Mouse (Mus musculus): ENCODE measurements around the gene Zbtb45.

Gene Zbtb45

DNA sequence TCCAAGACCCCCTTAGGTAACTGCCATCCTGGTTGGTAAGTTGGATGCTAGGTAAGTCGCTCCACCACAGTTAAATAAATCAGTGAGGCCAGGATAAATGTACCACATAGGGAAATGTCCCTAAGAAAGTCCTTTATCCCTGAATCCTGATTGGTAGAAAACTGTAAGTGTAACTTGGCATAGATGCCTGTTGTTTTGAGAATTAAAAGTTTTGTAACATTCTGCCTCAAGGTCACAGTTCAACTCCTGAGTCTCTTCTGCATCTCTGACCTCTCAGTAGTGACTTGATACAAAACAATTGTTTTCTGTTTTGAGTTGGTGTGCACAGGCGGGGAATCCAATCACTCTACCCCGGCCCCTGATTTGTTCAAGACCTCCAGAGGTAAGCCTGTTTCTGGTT, 11.0 kb downstream of the Zbtb45 start, which contains the start of gene Trim28:
Trim28 (plus strand) TSS at position 264 of the 400 bp plus-strand sequence.
- DNase-seq (ENCODE audit: low read depth, low spot score), result no peak

GRCm38 (mm10) chr7:12998053-12998452, 11.8 kb downstream of the Zbtb45 start, which contains the start of gene Slc27a5:
Gene Slc27a5 (minus strand): TSS chr7:12998192.
- DNase-seq (ENCODE audit: low read depth, low spot score), result no peak

- no peak for DNase-seq (ENCODE audit: low read depth, low spot score)
Observed at GRCm38 (mm10) chr7:12997230-12997629, 12.6 kb downstream of the Zbtb45 start.

DNA sequence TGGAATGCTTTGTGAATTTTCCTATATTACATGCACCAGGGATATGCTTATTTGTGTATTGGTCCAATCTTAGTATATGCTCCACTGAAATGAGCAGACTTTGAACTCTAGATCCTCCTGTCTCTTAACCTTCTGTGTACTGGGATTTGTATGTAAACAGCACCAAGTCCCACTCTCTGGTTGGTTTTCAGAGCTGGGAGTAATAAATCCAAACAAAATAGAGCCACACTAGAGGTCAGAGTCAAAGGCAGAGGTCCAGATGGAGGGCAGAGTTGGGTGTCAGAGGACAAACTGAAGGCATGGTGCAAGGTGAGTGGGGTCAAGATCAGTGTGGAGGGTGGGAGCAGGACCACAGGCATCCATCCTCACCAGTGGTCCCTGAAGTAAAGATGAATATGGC, 14.0 kb downstream of the Zbtb45 start:
- DNase-seq (ENCODE audit: low read depth, low spot score), result no peak

DNA sequence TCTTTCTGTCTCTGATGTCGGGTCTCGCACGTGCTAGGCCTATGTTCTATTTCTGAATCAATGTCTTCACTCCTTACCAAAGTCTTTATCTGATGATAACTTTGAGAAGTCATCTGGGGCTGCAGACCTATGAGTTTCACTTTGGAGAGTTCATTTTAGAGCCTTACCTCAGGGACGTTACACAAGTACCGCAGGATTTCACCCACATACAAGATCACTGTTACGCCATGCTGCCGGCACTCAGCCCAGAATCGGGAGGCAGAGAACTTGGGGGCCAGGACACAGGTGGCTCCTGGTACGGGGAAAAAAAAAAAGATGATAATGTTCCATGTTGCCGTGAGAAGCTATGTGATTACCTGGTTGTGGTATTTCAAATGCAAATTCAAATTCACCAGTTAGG, 16.7 kb downstream of the Zbtb45 start:
- DNase-seq (ENCODE audit: low read depth, low spot score), result no peak

DNA sequence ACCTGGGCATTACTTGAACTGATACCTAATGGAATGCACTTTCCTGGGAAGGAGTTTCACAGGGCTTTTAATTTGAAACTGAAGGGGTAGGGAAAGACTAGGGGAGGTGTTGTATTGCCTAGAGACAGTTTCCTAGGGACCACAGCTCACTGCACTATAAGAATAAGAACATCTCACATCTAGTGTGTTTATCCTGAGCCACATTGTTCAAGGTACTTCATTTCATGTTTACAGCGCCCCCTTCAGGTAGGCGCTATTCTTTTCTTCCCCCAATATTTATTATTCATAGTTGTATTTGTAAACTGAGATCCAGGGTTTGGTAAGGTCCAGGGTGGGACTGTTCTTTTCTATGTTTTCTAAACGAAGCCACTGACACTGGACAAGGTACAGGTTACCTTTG, 17.6 kb downstream of the Zbtb45 start:
- DNase-seq (ENCODE audit: low read depth, low spot score), result no peak

DNA sequence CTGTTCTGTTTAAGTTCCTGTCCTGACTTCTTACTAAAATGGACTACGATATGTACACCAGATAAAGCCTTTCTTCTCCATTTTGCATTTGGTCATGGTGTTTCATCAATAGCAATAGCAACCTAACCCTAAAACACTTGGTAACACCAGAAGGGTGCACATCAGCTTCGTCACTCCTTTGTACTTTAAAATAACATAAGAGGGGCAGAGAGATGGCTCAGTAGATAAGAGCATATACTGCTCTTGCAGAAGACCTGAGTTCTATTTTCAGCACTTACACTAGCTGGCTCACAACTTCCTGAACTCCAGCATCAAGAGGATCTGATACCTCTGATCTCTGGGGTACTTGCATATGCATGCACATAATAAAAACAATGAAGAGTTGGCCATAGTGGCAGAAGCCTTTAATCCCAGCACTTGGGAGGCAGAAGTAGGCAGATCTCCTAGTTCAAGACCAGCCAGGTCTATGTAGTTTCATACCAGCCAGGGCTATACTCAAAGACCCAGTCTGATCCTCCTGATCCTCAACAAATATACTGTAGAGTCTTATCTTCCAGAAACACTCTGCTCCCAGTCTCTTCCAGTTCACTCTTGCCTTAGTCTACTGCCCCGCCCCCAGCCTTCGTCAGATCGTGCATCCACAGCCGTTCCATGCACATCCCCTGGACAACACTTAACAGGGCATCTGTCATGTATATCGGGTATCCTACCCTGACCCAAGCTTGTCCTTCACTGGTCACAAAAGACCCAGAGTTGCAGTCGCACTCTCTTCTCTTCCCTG, 22.2 kb downstream of the Zbtb45 start:
- DNase-seq (ENCODE audit: low read depth, low spot score), result no peak

DNA sequence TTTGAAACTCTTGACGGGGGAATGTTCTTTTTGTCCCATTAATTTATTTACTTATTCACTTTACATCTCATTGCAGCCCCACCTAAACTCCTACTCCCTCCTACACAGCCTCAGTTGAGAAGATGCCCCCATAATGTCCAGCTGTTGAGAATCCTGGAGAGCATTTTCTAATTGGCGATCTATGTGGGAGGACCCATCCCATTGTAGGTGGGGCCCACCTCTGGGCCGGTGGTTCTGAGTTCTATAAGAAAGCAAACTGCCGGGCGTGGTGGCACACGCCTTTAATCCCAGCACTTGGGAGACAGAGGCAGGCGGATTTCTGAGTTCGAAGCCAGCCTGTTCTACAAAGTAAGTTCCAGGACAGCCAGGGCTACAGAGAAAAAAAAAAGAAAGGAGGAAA, 22.9 kb downstream of the Zbtb45 start:
- no peak for DNase-seq (ENCODE audit: low read depth, low spot score)

- no peak for DNase-seq (ENCODE audit: low read depth, low spot score)
Observed at GRCm38 (mm10) chr7:12985724-12986123, 24.1 kb downstream of the Zbtb45 start.

DNA sequence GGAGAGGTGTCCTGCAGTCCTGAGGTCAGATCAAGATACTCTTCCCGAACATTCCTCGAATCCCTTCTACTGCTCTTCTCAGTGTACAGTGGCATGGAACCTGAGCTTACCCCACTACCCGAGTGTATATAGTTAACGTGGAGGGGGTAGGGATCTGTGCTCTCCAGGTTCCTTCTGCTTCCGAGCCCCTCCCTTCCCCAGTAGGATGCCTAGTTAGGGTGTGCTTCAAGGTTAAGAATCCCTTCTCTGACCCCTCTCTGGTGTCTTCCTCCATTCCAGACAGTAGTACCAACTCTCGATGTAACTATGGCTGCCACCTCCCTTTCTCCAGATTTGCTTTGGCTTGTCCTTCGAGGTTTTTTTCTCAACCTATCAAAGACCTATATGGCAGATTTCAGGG, 29.5 kb downstream of the Zbtb45 start:
- DNase-seq (ENCODE audit: low read depth, low spot score), result no peak

GRCm38 (mm10) chr7:12979776-12980175, 30.1 kb downstream of the Zbtb45 start:
- DNase-seq (ENCODE audit: low read depth, low spot score), result no peak

DNA sequence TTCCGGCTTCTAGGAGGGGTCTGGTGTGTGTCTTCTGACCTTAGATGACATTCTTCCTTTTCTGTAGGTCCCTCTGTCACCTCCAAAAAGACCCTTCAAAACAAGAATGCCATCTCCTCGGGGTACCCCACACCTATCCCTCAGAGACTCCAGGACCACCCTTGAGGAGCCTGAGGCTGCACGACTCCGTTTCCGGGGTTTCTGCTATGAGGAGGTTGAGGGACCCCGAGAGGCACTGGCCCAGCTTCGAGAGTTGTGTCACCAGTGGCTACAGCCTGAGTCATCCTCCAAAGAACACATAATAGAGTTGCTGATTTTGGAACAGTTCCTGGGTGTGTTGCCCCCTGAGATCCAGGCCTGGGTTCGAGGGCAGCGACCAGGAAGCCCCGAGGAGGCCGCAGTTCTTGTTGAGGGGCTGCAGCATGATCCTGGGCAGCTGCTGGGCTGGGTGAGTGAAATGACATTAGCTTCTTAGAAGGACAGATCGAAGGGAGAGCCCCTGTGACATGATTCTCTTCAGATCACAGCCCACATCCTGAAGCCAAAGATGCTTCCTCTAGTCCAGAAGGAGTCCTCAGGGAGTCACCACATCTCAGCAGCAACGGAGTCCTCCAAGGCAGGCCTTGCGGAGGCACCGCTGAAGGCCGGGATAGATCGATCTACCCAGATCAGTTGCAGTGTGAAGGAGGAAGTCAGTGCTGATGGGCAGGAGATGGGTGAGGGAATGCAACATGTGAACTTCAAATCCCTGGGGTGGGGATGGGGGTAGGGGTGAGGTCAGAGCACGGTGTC, 30.7 kb downstream of the Zbtb45 start:
- no peak for DNase-seq (ENCODE audit: low read depth, low spot score)

DNA sequence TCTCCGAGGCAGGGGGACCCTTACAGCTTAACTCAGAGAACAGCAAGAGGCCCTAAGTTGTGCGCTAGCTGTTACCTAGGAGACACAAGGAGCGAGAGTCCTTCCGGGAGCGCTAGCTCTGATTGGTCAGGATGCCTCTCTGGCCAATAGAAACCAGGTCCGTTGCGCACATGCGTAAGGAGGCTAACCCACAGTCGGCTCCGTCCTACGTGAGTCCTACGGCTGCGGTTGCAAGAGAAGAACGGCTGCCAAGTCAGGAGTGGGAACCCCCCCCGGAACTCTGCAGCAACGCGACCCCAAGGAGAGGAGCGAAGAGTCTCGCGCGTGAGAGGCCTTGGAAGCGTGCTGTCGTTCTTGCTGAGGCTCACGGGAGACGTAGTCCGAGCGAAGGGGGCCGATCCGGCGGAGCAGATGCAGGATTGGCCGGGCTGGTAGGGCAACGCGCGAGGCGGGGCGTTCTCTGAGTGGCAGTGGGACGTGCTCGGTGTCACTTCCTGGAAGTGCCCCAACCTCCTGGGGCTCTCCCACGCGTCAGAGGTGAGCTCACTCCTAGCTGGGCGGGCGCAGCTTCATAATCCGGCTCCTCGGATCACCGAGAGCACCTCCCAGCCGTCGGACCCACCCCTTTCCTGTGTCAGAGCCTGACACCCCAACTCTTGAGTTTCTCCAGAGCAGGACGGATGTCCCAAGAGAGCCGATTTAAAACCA, 32.0 kb downstream of the Zbtb45 start, which contains the start of gene Zfp446:
Zfp446 (plus strand) TSS at position 167 of the 708 bp plus-strand sequence.
- DNase-seq (ENCODE audit: low read depth, low spot score), result peak; percentile 94

DNA sequence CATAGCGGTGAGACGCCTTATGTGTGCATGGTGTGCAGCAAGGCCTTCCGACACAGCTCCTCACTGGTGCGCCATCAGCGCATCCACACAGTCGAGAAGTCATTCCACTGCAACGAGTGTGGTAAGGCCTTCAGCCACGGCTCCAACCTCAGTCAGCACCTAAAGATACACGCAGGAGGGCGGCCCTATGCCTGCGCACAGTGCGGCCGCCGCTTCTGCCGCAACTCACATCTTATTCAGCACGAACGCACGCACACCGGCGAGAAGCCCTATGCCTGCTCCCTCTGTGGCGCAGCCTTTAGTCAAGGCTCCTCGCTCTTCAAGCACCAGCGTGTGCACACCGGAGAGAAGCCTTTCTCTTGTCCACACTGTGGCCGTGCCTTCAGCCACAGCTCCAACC, 38.9 kb downstream of the Zbtb45 start:
- DNase-seq (ENCODE audit: low read depth, low spot score), result no peak

DNA sequence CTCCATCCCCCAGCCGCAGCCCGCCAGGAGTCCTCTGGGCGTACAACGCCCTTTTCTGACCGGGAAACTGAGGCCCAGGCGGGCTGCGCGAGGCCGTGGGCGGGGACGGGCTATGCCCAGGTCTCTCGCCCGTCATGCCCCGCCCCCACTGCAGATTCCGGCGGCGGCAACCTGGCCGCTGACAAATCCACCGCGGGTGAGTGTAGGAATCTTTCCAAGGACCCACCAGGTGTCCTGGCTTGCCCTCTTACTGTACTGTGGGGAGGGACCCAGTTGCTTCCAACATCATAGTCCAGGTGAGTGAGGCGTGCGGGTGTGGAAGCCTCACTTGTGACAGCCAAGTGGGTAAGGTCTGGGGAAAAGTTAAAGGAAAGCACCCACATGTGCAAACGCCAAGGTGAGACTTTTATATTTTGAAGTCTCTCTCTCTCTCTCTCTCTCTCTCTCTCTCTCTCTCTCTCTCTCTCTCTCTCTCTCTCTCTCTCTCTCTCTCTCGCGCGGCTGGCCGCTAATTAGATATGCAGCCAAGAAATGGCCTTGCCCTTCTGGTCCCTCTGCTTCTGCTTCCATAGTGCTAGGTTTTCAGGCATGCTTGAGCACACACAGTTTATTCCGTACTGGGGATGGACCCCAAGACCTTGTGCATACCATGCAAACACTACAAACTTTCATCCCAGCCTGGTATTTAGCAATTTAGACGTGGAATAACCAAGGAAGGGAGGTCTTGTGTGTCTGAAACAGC, 43.6 kb downstream of the Zbtb45 start:
- no peak for DNase-seq (ENCODE audit: low read depth, low spot score)

- DNase-seq (ENCODE audit: low read depth, low spot score), result peak; percentile 73
Observed at GRCm38 (mm10) chr7:12965678-12966091, 44.1 kb downstream of the Zbtb45 start, which contains the start of gene Zfp324. Gene Zfp324 (plus strand): TSS chr7:12965838.

DNA sequence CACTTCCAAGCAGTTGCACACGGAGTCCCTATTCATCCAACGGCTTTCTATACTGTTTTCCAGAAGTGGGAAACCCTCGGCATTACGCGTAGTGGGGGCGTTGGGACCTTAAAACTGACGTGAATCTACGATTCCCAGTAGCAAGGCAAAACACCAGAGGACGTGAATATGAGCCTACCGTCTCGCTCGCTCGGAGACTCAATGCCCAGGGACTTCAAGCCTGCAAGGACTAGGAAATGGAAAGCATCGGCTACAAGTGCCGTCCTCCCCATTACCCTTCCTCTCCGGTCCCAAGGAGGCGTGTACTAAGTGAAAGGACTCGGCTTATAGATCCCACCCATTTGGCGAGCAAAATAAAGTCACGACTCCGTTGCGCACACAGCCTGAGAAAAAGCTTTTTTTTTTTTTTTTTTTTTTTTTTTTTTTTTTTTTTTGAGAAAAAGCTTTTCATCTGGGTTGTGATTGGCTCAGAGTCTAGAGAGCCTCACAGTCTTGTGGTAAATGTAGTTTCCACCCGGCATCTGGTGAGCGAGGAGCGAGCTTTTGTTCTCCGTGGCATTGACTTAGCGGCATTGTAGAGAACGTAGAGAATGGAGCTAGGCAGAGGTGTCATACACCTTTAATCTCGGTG, 48.2 kb downstream of the Zbtb45 start:
- peak; percentile 55 for DNase-seq (ENCODE audit: low read depth, low spot score)

DNA sequence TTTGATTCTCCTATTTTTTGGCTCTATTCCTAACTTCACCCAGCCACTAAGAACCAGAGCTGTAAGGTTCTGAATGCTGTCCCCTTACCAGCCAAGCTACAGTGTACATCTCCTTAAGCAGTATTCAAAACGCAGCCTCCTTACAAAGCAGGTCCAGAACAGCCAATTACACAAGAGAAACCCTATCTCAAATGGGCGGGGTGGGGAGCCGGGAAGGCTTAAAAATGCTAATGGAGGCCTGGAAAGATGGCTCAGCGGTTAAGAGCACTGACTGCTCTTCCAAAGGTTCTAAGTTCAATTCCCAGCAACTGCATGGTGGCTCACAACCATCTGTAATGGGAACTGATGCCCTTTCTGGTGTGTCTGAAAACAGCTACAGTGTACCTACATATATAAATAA, 50.1 kb downstream of the Zbtb45 start:
- DNase-seq (ENCODE audit: low read depth, low spot score), result no peak

GRCm38 (mm10) chr7:12958948-12959347, 50.9 kb downstream of the Zbtb45 start:
- no peak for DNase-seq (ENCODE audit: low read depth, low spot score)

DNA sequence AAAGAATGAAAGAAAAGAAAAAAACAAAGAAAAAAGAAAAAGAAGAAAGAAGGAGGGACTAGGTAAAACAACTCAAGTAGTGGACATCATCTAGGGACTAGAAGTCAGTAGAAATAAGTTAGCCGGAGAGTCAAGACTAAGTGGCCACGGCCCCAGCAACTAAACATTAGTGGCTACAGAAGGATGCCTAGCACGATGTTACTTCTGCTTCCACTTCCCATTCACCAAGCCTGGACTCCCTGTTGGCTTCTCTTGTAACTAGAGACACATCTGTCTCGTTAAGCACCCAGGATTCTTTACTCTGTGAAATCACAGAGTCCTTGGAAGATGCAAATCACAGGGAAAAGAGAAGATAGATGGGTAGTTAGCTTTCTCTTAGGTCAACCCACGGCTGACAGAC, 52.3 kb downstream of the Zbtb45 start:
- no peak for DNase-seq (ENCODE audit: low read depth, low spot score)

GRCm38 (mm10) chr7:12954896-12955295, 54.9 kb downstream of the Zbtb45 start:
- DNase-seq (ENCODE audit: low read depth, low spot score), result no peak
